Mouse (Mus musculus) spleen, postnatal 36 days (tissue): Measurements from ENCODE around the gene Dcst2.

Source experiments
- DNase-seq, 2 experiments: peaks; one replicate each; pipeline ENCODE4 v3.0.0; 2022; ENCODE audit warnings: low spot score in 2 of 2, mixed read lengths in 1 of 2

Dcst2 gene

DNA sequence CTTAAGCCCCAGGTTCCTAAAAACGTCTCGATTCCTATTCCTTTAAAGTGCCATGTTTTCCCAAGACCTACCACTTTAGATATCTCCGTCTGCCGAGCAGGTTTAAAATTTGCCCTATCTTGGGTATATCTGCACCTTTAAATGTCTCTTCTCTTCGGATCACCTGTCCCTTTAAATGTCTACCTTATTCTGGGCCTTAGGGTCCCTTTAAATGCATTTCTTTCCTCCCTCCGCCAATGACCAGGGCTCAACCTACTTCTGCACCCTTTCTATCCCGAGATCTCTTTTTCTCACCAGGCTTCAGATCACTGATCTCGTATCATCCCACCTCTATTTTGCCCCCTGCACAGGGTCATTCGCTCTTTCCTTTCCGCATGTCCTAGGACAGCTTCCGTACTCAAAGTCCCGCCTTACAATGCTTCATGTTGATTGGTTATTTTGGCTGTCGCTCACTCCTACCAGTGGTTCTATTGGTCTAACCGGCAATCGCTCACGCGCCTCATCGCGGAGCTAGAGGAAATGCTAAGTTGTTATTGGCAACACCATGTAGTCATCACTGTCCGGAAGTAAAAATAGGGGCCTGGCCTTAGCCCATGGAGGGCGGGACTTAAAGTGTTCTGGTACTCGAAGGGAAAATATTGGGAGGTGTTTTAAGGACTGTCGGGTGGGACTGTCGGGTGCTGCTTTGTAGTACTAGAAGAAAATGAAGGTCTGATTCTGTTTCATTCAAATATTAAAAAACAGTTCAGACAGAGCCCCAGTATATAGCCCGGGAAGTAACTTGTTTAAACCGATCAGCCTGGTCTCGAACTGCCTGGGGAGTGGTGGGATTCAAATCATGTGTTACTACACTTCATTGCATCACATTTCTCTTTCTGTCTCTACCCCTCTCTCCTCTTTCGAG, 50.0 kb downstream of the Dcst2 start, which contains the start of gene Flad1:
Gene Flad1 (minus strand): TSS at position 381 of the 904 bp plus-strand sequence.
- DNase-seq: peak; percentile 97 to 99

DNA sequence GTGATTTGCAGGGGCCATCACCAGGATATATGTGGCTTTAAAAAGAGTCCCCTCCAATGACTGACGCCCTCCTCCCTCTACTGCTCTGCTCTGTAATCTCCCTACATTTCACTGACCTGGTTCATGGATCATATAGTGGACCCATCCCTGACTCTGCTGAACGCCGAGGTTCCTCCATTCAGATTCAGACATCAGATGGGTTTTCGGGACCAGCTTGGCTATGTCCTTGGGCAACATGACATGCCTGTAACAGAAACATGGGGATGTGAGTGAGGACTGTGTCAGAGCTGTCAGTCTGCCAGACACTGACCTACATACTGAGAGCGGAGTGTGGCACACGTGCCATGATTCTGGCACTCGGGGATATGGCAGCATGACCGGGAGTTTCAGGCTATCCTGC, 54.4 kb downstream of the Dcst2 start:
- DNase-seq: no peak

DNA sequence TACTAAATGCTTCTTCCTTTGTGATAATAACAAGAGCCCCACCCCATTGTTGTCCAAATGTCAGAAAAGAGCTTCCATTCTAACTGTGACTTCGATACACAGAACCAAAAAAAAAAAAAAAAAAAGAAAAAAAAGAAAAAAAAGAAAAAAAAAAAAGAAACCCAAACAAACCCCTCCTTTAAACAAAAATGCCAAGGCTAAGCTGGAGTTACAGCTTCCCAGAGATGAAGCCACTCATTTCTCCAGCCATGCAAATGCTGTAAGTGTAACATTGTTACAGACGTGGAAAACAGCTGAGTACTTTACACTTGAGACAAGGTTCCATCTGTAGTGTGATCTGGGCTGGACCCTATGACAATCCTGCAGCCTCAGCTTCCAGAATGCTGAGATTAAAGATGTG, 55.4 kb downstream of the Dcst2 start:
- no peak for DNase-seq

DNA sequence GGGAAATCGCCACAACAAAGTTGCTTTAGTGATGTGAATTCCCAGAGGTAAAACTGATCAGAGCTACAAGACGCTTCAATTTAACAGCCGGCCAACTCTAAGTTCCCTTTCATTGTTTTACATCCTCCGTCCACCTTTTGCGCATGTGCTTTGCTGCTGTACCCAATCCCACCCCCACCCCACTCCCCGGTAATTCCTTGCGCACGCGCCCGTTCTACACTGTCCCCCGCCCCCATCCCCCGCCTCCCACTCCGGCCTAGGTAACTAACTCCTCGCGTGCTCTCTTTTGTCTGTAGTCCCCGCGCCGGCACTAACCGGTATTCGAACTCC, 56.0 kb downstream of the Dcst2 start:
- no peak for DNase-seq

DNA sequence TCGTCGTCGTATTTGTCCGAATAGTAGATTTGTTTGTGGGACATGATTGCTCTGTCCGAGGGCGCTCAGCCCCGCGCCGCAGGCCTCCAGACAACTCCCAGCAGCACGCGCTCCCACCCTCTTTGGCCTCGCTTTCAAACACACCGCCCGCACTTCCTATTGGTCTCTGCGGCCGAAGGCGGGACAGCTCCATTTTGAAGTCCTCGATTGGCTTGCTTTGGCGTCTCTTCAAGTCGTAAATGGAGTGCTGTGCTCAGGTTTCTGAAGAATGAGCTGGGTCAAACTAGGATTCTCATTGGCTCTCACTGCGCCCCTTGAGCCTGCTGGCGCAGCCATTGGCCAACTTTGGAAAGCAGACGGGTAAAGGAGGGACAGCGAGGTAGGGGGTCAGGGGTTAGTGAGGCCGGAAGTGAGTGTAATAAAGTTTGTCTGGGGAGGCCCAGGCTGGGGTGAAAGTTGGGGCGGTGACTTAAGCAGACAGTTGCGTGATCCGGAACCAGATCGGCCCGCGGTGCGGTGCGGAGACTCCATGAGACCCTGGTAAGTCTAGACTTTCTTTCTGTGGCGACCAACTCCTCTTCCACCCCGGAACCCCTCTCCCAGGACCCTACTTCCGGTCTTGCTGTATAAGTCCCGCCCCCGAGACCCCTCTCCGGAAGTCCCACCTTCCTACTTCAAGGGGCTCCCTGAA, 56.5 kb downstream of the Dcst2 start, which contains the start of the genes Cks1b and Shc1:
Gene Cks1b (minus strand): TSS at position 214 of the 691 bp plus-strand sequence.
Gene Shc1 (plus strand): TSS at position 274 of the 691 bp plus-strand sequence.
- DNase-seq: peak; percentile 96 to 97

DNA sequence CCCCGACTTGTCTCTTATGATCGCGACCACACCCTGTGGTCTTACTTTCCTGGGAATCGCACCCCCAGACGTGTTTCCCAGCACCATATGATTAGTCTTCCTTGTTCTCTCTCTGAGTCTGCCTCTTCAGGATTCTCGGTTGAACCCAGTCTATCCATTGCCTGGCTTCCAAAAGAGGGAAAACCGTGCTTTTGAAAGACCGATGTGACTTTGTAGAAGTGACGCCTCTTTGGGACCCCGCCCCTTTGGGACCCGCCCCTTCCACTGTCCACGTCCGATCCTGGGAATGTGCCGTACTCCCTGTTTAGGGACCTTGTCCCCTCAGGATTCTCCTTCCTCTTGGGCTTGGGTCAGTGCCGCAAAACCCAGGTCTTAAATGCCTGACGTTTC, 57.1 kb downstream of the Dcst2 start:
- peak; percentile 32 to 57 for DNase-seq

DNA sequence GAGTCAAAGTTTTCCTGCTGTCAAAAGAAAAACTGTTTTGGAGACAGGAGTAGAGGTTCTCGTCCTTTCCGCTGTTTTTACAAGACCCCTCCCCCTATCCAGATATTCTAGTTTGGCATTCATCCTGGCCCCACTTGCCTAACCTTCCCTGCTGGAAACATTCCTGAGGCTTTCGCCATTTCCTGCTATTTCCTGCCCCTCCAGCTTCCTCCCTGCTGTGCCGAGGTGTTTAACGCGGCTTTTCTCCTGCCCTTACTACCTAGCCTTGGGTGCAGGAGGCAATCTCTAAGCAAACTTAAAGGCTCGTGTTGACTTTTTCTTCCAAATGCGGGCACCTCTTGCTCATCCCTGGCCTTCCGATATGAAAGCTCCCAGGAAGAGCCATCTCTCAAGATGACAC, 57.8 kb downstream of the Dcst2 start:
- no peak for DNase-seq

DNA sequence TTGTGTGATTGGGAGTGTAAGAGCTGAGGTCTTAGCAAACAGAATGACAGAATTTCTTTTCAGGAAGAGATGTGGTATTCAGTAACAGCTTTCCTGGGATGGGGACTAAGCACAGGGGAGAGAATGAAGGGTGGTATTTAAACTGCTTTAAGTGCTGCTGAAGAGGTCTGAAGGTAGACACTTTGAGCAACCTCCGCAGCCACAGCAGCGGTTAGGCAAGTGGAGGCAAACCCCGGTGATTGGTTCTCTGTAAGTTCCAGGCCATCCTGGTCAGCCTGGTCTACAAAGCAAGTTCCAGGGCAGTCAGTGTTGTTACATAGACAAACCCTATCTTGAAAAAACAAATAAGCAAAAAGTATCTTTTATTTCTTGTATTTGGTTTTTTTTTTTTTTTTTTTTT, 58.2 kb downstream of the Dcst2 start:
- DNase-seq: no peak

DNA sequence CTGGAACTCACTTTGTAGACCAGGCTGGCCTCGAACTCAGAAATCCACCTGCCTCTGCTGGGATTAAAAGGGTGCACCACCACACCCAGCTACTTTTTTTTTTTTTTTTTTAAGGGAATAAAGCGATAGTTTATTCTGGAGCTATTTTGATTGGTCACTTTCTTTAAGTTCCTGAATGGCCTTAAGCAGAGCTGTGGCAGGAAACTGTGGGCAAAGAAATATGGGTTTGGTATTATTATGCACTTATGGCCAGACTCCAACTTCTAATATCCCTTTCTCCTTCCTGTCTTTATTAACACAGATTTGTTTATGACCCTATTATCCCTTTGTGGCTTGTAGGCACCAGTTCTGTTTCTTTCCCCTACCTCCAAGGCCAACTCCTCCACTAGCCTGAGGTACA, 58.6 kb downstream of the Dcst2 start:
- DNase-seq: no peak

DNA sequence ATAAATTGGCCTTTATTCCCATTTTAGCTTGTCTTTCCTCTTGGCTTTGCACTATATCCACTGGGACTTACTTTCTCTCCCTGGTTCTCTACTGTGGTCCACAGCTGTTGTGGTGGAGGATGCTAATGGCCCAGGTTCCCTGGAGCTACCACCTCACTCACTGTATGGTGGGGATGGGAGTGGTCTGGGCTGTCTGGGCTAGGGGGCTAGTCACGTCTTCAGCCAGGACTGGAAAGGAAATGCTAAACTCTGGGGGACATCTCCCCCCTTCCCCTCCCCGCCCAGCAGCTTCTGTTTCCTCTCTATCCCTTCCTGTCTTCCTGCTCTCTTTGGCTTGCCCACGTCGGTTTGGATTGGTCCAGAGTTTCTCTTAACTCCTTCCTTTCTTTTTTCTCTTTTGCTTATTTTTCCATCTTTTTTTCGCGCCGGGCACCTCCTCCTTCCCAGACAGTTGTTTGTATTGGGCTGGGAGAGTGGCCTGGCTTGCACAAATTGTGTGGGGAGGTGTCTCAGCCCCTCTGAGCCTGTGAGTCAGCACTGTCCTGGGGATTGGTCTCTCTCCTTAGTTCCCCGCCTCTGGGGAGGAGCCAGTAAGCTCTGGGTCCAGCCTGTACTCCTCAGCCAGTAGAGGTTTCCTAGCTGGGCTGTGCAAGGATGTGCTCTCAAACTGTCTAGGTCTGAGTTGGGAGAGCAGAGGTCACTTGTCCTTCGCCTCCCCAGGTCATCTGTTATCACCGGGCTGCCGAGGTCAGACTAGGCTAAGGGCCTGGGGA, 59.4 kb downstream of the Dcst2 start:
- DNase-seq: peak; percentile 64 to 76

DNA sequence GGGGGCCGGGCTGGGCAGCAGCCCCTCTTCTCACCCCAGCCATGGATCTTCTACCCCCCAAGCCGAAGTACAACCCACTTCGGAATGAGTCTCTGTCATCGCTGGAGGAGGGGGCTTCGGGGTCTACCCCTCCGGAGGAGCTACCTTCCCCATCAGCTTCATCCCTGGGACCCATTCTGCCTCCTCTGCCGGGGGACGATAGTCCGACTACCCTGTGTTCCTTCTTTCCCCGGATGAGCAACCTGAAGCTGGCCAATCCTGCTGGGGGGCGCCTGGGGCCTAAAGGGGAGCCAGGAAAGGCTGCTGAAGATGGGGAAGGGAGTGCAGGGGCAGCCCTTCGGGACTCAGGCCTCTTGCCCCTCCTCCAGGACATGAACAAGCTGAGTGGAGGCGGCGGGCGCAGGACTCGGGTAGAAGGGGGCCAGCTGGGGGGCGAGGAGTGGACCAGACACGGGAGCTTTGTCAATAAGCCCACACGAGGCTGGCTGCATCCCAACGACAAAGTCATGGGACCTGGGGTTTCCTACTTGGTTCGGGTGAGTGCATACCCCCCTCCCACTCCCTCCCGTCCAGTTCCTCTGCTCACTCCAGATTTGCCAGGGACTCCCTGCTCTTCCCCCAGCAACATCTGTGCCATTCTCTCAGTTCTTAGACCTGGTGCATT, 60.2 kb downstream of the Dcst2 start:
- DNase-seq: no peak

DNA sequence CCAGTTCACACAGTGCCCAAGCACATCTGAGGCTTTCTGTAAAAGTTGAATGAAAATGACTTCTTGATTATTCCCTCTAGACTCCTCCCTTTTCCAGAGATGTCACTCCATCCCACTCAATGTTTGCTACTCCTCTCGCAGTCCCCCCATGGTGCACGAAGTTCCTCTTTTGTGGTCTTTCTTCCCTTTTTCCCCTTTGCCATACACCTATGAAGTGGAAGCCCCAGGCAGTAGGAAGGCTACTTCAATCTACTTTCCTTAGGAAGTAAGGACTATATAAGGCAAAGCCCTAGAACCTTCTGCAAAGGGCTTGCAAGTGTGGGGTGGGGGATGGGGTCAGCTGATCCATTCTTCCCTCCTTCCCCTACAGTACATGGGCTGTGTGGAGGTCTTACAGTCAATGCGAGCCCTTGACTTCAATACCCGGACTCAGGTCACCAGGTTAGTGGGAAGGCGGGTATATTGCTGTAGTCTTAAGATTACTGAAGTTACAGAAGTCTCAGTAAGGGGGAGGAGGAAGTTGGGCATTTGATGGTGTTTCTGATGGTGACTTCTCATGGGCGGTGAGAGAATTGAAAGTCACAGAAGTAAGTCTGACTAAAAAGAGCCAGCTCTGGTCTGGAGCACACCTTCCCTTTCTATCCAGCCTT, 60.9 kb downstream of the Dcst2 start:
- DNase-seq: no peak

DNA sequence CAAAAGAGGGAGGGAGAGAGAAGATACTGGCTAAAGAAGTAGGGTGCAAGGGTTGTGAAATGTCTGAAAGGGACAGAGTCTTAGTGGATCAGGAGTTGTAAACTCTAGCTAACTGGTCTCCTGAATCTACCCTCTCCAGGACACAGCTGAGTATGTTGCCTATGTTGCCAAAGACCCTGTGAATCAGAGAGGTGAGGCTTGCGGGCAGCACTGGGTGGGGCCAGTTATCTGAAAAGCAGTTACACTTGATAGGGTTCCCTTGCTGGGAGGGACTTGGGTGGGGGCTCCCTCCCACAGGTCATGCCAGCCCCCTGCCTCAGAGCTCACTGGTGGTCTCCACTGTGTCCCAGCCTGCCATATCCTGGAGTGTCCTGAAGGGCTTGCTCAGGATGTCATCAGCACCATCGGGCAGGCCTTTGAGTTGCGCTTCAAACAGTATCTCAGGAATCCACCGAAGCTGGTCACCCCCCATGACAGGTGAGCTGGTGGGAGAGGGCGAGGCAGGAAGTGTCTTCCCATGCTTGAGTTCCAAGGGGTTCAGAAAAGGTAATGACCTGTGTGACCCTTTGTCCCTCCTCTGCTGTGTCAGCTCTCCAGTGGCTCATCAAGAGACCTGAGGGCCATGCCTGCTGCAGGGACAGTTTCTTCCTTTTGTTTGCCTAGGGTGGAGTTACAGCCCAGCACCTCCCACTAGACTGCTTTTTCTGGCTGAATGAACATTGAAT, 62.8 kb downstream of the Dcst2 start:
- no peak for DNase-seq

DNA sequence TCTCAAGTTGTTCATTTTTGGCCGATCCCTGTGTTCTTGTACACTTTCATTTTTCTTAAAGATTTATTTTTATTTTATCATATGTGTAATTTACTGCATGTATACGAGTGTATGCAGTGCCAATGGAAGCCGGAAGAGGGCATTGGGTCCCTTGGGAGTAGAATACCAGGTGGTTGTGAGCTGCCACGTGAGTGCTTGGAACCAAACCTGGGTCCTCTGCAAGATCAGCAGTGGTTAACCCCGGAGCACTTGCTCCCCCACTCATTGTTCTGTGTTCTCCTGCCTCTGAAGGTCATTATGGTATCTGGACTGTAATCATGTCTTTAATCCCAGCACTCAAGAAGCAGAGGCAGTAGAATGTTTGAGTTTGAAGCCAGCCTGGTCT, 63.4 kb downstream of the Dcst2 start:
- DNase-seq: no peak

DNA sequence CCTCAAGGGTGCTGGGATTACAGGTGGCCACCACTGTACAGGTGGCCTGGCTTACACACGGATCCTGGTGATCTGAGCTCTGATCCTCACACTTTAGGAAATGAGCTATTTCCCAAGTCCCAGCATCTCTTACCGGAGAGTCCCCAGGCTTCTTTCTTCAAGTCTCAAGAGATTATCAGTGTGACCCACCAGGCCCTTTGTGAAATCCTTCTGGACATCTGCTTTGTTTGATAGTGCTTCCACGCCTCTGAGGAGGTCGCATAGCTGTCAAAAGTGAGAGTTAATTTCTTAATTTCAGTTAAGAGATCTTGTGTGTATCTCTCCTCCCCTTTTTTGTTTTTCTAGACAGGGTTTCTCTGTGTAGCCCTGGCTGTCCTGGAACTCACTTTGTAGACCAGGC, 64.1 kb downstream of the Dcst2 start:
- peak in 1 of 2 experiments; percentile 37 for DNase-seq
